ENCODE assay signal across 14 mouse cellular contexts in genomic region chr8:8183233-8183622, GRCm38 (mm10).
DNase-seq lines count a peak whose midpoint lies in the region; ATAC-seq lines count a peak whose summit lies in the region.
"Had no signal": no experiment of that assay in that cellular context is flagged by ENCODE, and none has a peak within 500 bp of the region (broad histone marks: within the 10 kb centered on the region; RNA-seq: fewer than 3 reads in every experiment).

No protein-coding gene starts in this region.

- H3K4me2 ChIP-seq in kidney, embryonic 16.5 days (replicated peaks; ENCODE audit: low read depth, low read length): no peak overlapping the region
- H3K4me2 ChIP-seq: embryonic facial prominence, embryonic 13.5 days; forebrain, embryonic 13.5 days had no signal

- 34% methylated on average over 6 of the region's 6 CpGs for WGBS in kidney, embryonic 16.5 days

- no peak overlapping the region for H3K9ac ChIP-seq in kidney, embryonic 16.5 days (replicated peaks; ENCODE audit: low read length)
- H3K9ac ChIP-seq: embryonic facial prominence, embryonic 13.5 days; forebrain, embryonic 13.5 days had no signal

- ATAC-seq in kidney, embryonic 16.5 days (ENCODE audit: low FRiP score, low TSS enrichment): peak; percentile 49; the same call in 1 of the 2 replicates
- ATAC-seq: forebrain, embryonic 13.5 days had no signal

- peaks cover 3% of the 10 kb centered on the region; the same call in 1 of the 2 replicates for H3K27me3 ChIP-seq in kidney, embryonic 16.5 days (ENCODE audit: insufficient read depth, low read length)
- H3K27me3 ChIP-seq: embryonic facial prominence, embryonic 13.5 days; forebrain, embryonic 13.5 days had no signal

- DNase-seq in adrenal gland, adult 2 months: peak; percentile 4
- DNase-seq in adrenal gland, adult 18-20 months (ENCODE audit: low spot score in 2 of 2): no peak
- peak; percentile 3 for DNase-seq in ovary, adult 18-20 months (ENCODE audit: low spot score)
- DNase-seq in ovary, postnatal 10 days (ENCODE audit: low spot score): no peak
- no peak for DNase-seq in gastrocnemius, adult 18-20 months (ENCODE audit: low spot score)
- no peak for DNase-seq in T-cell, adult 2 months (ENCODE audit: low spot score)
- DNase-seq in lung, postnatal 10 days: no peak
- DNase-seq: cerebellum, postnatal 14 days; gastrocnemius, postnatal 10 days had no signal

- no peaks in the 10 kb centered on the region for H3K36me3 ChIP-seq in kidney, embryonic 16.5 days (ENCODE audit: insufficient read depth, low read length)
- H3K36me3 ChIP-seq: embryonic facial prominence, embryonic 13.5 days; hindbrain, embryonic 10.5 days; midbrain, embryonic 10.5 days had no signal

- H3K4me1 ChIP-seq in kidney, embryonic 16.5 days (ENCODE audit: insufficient read depth, low read length): 0 out of 2 replicates have a peak, but pooled peaks cover 8% of the 10 kb centered on the region
- H3K4me1 ChIP-seq: embryonic facial prominence, embryonic 13.5 days; forebrain, embryonic 13.5 days had no signal

- no peaks in the 10 kb centered on the region for H3K9me3 ChIP-seq in kidney, embryonic 16.5 days (ENCODE audit: low read length)
- H3K9me3 ChIP-seq: embryonic facial prominence, embryonic 13.5 days; forebrain, embryonic 13.5 days; hindbrain, embryonic 10.5 days; midbrain, embryonic 10.5 days had no signal

- no peak overlapping the region for H3K27ac ChIP-seq in kidney, embryonic 16.5 days (ENCODE audit: low read length)
- H3K27ac ChIP-seq: embryonic facial prominence, embryonic 13.5 days; forebrain, embryonic 13.5 days; hindbrain, embryonic 10.5 days; midbrain, embryonic 10.5 days had no signal

- H3K4me3 ChIP-seq in kidney, embryonic 16.5 days (ENCODE audit: low read length): no peak overlapping the region
- H3K4me3 ChIP-seq: embryonic facial prominence, embryonic 13.5 days; forebrain, embryonic 13.5 days; hindbrain, embryonic 10.5 days; midbrain, embryonic 10.5 days had no signal

Comparison
In these comparisons a context has a peak if more than half of its experiments do, and no peak if none do; other contexts are left out.
1. DNase-seq: peak in adrenal gland, adult 2 months (single experiment) and ovary, adult 18-20 months (single experiment); none in adrenal gland, adult 18-20 months (0 of 2), ovary, postnatal 10 days (single experiment), gastrocnemius, adult 18-20 months (single experiment), T-cell, adult 2 months (single experiment) and lung, postnatal 10 days (single experiment).